Mouse (Mus musculus) heart, adult 8-10 months (tissue): ENCODE data around the gene Cbfa2t2. TPM values are rescaled to one million over a fixed set of nuclear protein-coding genes. Genes with fewer than 3 reads are reported as not detected.

Experiments used
- DNase-seq: peaks from one replicate; pipeline ENCODE4 v3.0.0; 2022; ENCODE audit warnings: low spot score
- total RNA-seq, 4 experiments: library from RNA; stranded (reverse); gene quantifications; 2 replicates each; pipeline ENCODE4 v1.2.4; 2022

Gene Cbfa2t2
- 10 to 100 TPM; 11.6 to 22.2 (median 16.0) TPM for total RNA-seq

DNA sequence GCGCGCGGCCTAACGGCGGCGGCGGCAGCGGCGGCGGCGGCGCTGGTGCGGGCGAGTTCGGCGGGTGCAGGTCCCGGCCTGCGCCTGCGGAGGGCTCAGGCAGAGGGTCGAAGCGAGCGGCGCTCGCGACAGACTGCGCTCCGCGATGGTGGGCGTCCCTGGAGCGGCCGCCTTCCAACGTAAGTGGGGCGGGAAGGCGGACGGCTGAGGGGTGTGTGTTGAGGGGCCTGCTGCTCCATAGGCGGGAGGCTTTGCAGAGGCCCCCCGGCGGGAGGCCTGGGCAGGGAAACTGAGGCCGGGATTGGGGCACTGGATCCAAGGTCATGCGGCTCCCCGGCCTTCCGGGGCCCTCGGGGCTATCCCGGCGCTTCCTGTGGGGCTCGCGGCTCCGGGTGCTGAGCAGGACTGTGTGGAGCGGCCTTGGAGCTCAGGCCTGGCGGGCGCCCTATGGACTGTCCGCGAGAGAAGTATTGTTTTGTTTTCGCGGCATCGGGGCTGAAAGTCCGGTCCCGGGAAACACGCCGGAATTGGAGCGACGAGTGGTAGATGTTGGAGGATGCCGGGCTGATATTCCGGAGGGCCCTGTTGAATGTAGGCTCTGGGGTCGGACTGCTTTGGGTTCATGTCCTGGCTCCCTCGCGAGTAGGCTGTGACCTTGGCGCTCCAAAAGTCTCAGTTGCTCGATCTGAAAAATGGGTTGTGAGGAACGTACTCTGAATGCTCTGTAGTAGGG is at the start of gene Cbfa2t2:
Gene Cbfa2t2, plus strand, starts transcription at position 24 of the 733 bp plus-strand sequence.
- DNase-seq = peak; percentile 32

DNA sequence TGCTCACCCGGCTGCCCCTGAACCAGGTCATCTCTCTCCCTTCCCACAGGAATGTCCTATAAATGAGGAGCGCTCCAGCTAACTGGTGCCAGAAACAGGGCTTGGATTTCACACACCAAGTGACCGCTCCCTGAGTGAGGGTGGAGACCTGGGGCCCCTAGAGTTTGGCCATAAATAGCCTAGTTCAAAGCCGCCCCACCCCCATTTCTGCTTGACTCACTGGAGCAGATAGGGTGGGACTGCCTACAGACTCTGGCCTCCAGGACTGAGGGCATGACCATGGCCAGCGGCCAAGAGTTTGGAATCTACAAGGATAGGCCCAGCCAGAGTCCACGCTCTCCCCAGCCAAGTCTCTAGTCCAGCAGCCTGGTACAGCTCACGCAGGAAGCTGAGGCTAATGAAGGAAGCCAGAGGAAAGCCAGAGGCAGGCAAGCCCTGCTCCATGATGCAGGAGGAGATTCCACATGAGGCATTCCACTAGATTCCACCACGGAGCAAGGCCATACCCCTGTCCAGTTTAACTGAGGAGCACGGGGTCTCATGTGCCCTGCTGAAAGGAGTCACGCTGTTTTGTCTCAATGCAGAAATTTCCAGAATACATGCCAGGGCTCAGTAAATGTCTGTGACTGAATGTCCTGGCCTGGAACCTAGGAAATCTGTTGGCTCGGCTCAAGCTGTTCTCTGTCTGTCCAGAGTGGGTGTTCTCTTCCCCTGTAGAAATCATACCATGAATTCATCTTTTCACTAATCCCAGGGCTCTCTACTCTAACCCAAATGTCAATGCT is 45.9 kb upstream of the Cbfa2t2 start:
- DNase-seq = peak; percentile 91

DNA sequence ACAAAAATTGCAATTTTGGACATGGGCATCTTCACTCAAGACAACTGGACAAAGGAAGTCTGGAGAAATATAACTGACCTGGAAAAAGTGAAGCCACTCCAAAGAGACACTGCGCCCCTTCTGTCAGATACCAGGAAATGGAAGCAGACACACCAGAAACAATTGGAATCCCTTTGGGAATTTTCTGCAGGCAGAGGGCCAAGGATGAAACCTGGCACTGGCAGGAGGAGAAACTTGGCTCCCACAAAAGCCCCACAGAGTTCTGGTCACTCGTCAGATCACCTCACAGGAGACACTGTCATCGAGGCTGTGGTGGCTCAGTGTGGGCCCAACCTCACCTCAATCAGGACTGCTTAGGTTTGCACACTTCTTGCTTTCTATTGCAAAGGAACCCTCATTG is 41.7 kb upstream of the Cbfa2t2 start:
- DNase-seq = no peak

DNA sequence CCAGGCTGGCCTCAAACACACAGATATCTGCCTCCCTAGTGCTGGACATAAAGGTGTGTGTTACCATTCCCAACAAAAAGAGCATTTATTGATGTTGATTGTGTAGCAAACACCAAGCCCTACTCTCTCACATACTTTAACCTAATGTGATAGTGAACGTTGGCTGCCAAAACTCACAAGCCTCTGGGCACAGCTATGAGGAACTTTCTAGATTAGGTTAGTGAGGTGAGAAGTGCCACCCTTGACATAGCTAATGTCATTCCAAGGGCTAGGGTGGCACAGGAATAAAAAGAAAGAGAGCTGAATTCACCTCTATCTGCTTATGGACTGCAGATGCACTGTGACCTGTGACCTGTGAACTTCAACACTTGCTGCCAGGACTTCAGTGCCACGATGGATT is 39.8 kb upstream of the Cbfa2t2 start:
- DNase-seq = no peak

DNA sequence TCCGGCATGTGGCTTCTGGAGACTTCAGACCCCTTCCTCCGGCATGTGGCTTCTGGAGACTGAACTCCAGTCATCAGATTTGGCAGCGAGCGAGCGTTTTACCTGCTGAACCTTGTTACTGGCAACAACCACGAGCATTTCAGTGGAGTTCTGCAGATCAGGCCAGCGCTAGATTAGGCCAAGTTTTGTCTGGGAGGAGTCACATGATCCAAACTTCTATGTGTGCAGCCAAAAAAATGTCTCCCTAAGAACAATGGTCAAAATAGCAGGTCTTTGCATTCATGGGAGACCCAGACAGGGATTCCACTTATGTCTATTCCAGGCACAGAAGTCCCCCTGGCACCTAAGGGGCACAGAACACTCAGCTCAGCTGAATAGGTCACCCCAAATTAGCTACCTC is 38.0 kb upstream of the Cbfa2t2 start:
- no peak for DNase-seq

DNA sequence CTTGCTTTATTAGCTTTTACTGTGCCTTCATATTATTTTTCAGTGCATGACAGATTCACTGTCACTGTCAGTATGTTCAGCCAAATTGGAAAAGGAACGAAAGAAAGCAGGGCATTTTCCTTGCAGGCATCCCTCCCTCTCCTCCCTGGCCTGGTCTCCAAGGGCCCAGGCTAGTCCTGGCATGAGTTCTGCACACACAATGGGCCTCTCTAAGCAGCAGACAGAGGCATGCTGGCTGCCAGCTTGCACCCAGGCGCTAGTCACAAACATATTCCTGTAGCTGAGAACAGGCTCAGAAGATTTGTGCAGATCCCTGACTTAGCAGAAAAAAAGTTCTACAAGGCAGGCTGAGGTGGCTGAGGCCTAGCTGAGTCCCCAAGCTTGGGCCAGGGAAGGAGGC is 37.0 kb upstream of the Cbfa2t2 start:
- no peak for DNase-seq

DNA sequence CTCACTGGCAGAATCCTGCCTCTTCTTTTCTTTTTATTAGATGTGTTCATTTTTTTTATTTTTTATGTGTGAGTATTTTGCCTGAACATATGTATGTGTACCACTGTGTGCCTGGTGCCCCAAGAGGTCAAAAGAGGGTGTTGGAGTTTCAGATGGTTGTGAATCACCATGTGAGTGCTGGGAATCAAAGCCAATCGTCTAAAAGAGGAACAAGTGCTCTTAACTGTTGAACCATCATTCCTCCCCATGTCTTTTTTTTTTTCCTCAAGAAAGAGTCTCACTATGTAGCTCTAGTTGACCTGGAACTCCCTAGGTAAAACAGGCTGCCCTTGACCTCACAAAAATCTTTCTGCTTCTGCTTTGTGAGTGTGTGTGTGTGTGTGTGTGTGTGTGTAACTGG is 34.3 kb upstream of the Cbfa2t2 start:
- DNase-seq = no peak

DNA sequence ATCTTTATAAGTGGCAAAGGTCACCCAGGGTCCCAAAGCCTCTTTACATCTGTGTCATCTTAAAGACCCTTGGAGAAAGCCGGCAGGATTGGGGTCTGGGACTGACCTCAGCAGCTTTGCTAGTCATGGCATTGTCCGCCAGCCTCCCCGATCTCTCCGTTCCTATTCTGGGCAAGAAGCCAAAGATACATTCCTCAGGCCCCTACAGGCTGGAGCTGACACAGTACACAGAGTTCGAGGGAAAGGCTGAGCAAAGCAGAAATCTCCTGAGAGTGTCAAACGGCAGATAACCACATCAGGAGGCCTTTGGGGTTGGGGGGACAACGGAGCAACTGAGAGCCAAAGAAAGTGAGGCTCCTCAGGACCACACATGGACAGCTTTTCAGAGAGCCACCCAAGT is 33.5 kb upstream of the Cbfa2t2 start:
- peak; percentile 82 for DNase-seq

DNA sequence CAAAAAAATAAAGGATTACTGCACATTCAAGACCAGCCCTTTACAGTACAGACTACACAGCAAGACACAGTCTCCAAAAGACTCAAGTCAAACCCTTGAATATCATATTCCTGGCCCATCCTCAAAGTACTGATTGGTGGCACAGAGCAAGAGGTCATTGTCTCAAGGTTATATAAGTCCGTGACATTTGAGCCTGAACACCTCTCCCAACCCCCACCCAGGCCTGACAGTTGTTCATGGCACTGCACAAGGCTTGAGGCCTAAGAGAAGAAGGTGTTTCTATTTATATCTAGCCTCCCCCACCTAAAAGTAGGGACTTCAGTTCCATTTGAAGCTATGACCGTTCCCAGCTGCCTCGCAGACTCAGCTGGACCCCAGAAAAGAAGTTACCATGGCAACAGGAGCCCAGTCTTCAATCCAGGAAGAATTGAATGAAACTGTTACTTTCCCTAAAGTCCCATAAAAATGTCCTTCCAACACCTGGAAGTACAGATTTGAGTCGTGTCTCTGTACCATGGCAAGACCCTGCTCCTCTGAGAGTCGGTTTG is 30.8 kb upstream of the Cbfa2t2 start:
- no peak for DNase-seq

DNA sequence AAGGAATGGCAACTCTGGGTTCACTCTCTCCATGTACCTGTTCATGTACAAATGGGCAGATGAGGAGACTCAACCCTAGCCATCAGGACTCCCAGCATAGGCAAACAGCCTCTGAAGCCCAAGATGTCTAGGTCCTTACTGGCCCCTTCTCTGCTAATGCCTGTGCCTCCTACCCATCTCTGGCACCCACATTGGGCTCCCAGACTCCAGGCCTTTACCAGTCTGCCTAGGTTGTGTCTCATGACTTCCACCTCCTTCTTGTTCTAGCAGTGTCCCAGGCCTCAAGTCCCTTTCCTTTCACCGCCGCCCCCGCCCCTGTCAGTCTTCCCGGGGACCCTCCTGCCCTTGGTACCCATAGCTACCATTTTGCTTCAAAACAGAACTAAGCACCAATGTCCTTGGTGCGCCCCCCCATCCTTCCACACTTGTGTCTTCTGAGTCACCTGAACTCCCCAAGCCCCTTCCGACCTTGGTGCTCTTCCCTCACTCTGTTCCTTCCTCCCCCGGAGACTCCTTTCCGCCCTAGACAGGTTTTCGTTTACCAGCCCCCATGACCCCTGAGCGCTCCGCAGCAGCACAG is 29.1 kb upstream of the Cbfa2t2 start:
- DNase-seq = no peak

DNA sequence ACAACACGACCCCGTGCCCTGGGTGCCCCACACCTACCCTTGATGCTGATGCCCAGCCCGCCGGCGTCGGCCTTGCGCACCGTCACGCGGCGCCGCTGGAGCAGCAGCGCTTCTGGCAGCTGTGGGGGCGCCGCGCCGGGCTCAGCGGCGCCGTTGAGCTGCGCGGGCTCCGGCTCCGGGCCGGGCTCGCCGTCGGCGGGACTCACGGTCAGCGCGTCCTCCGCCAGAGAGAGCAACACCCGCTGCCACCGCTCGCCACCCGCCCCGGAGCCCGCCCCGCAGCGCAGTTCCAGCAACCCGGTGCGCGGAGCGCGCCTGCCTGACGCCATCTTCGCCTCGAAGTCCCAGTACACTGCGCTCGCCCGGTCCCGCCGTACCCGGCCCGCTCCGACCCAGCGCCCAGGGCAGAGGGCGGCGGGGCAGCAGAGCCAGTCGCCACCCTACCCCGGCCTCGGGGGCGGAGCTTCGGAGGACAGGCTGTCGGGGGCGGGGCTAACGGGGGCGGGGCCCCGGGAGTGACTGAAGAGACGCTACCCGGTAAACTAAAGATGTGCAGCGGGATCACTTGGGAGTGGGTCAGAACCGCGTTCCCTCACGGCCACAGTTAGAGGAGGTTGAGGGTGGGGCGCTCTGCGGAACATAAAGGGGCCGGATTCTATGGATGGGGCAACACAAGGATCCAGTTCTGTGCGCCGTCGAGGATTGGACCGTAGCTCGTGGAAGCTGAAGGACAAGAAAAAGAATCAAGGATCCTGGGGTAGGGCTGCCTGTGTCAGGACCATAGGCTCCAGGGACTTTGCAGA is 28.4 kb upstream of the Cbfa2t2 start, which contains the start of gene Snta1:
Gene Snta1, minus strand, starts transcription at position 457 of the 803 bp plus-strand sequence.
- peak; percentile 83 for DNase-seq

DNA sequence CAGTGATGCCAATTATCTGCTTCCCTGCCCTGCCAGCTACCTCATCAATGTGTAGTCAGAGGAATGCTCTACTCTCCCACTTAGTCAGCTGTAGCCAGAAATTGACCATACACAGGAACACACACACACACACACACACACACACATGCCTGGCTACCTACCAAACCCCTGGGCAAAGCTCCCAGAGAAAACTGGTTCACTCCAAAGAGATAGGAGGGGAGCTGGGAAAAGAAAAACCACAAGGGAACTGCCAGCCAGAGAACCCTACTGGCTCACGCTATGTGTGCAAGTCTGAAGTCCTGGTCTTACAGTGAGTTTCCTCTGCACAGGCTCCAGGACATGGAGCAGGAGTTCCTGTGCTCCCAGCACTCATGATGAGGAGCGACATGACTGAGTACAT is 25.9 kb upstream of the Cbfa2t2 start:
- peak; percentile 66 for DNase-seq

DNA sequence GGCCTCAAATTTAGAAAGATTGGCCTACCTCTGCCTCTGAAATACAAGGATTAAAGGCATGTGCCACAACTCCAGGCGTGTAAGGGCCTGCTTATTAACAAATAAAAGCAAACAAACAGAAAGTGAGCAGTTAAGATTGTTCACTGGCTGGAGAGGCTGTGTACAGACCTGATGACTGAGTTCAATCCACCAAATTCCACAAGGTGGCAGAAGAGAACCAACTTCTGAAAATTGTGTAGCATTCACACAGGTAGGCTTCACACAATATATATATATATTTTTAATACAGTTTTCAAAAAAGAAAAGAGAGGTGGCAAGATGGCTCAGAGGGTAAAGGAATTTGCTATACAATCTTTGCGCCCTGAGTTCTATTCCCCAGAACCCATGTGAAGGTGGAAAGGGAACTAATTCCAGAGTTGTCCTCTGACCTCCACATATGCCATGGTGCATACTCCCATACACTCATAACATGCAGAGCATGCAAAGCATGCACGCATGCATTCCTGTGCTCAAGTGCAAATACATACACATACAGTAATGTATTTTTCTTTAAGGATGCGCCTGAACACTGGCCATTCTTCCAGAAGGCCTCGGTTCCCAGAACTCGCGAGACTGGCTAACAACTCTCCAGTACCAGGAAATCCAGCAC is 24.1 kb upstream of the Cbfa2t2 start:
- DNase-seq = no peak

DNA sequence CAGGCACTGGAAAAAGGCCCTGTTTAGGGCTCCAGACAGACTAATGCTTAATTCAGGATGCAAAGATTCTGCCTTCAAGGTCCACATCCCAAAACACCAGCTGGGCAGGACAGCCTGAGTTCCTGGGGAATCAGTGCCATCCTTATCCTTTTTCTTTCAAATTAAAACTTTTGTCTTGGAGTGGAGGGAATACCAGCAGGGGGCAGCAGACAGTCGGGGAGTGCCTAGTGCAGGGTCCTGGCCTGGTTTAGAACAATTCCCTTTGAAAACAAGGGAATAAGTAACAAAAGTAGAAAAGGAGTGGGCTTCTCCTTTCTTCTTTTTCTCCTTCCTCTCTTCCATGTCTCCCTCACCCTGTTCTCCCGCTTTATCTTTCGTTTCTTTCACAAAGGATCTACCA is 19.2 kb upstream of the Cbfa2t2 start:
- peak; percentile 61 for DNase-seq

DNA sequence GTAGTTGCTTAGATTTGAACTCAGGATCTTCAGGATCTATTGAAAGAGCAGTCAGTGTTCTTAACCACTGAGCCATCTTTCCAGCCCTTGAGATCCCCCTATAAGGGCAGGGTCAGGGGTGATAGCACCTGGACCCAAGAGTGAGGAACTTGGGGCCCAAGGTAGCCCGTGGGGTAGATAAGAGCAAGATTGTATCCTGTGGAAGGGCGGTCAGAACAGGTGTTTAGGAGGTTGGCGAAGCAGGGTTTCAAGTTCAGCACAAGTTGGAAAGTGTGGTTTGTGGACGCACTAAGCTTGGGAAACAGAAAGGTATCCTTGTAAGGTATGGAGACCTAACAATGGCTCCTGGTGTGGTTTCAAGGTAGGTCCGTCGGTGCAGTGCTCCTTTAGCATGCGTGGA is 18.3 kb upstream of the Cbfa2t2 start:
- DNase-seq = no peak

DNA sequence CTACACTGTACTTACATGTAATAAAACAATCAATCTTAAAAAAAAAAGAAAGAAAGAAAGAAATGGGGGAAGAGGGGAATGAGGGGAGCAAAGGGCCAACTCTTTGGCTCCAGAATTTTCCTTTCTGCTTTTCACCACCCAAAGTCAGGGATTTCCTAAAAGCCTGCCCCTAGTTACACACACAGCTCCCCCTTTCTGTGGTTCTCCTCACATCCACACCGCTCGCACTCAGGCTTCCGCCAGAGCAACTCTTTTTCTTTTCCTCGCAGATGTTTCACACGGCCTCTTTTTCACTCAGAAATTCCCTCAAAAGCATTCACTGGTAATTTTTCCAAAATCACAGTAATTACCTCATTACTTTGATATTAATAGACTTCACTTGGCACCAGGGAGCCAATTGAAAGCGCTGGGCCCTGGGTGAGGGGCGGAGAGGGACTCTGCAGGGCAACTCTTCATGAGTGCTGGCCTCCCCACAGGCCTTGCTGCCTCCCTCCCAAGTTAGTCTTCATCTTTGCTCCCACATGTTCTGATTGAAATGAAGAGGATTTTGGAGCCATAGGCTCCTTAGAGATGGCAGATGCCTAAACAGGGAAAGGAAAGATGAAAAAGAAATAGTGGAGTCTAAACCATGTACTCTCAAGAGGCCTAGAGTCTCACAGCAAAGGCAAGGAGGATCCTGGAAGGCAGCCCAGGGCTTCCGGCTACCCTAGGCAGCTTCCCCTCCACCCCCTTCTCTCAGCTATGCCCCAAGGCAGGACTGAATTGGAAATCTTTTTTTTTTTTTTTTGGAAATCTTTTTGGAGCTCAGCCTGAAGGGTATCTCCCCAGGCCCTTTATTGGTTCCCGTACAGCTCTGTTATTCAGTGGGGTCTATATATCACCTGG is 16.4 kb upstream of the Cbfa2t2 start:
- no peak for DNase-seq

DNA sequence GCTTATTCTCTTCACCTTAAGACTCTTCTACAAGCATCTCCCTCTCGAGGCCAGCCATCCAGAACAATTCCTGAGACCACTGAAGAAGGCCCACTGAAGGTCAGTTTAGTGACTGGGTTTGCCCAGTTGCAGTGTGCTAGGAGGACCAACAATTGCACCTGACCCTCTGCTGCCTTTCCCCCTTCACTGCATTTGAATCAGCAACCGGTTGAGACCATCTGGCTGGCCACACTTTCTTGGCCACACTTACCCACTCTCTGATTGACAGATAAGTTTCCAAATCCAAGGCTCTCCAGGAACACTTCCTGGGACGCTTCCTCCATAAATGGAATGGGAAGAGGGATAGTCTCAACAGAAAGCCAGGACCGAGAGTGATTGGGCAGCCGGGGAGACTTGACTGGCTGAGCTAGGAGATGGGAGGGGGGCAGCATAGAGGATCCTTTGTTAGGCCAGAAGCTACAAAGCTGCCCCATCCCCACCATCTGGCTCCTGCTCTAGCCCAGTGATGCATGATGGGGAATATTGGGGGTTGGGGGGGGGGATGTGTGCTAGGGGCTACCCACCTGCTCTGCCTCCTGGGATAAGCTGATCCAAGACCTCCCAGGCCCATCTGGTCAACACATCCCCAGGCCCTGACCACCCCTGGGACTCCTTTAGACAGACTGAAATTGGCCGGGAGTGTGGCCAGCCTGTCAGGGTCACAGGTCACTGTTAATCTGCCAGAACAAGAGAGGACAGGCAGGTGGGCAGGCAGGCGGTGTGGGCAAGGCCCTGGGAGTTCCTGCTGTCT is 15.1 kb upstream of the Cbfa2t2 start:
- DNase-seq = no peak

DNA sequence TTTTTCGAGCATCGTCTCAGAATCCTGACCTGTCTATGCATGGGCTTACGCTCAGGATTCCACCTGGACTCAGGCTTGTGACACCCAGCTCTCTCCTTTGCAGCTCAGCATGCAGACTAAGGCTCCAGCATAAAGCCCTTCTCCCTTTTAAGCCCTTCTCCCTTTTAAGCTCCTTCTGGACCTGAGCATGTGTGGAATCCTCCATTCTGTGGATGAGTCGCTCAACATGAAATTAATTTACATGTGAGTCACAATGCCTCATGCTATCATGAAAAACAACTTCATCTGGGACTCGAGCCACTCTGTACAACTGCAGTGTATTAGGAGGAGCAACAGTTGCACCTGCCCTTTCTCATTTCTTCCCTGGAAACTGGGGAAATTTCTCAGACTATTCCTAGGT is 14.1 kb upstream of the Cbfa2t2 start:
- DNase-seq = no peak

DNA sequence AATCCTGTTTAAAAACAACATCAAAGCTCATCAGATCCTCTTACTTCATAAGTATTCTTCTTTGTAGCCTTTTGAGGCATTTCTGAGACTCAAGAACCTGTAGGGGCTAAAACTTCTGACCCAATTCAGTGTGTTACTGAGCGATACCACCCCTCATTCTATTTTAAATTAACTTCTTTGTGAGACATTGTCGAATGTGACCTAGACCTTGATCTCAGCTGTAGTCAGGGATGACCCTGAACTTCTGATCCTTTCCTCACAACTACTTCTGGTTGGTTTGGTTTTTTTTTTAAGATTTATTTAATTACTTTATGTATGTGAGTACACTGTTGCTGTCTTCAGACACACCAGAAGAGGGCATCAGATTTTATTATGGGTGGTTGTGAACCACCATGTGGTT is 12.7 kb upstream of the Cbfa2t2 start:
- no peak for DNase-seq
